Mouse (Mus musculus): ENCODE results near the gene Gm21820. TPM values are rescaled to one million over a fixed set of nuclear protein-coding genes. Genes with fewer than 3 reads are reported as not detected.
"Not testable (repeated sequence)": the region's sequence is repeated elsewhere in the genome, so short reads cannot be mapped to it uniquely, and the experiment has no call there.

The Gm21820 gene
- not detected in 2 replicates for polyA plus RNA-seq (2014; fragmentation: Nextera tagmentation; extraction: Ambion mirVana)

- H3K27ac ChIP-seq; H3K9ac ChIP-seq; H3K9me3 ChIP-seq (ENCODE audit: control insufficient read depth, low read length); ATAC-seq (ENCODE audit: low FRiP score); H3K4me3 ChIP-seq (replicated peaks; ENCODE audit: low read length); DNase-seq (ENCODE audit: low spot score); H3K27me3 ChIP-seq (ENCODE audit: control insufficient read depth, insufficient read depth, low read length); H3K4me2 ChIP-seq (replicated peaks); H3K36me3 ChIP-seq (replicated peaks; ENCODE audit: control insufficient read depth, insufficient read depth); H3K4me1 ChIP-seq (replicated peaks; ENCODE audit: control insufficient read depth, insufficient read depth, low read length): not testable (repeated sequence)
- WGBS = 78% methylated on average over 1 of the region's 1 CpGs
Observed at GRCm38 (mm10) chrY:5249341-5249740, at the start of gene Gm21820. Gene Gm21820, minus strand, starts transcription at chrY:5249441.

Other genes with a start within 250 kb of the Gm21820 start
- gene Gm20918, start 205.5 kb downstream of the Gm21820 start, polyA plus RNA-seq (2014; fragmentation: Nextera tagmentation; extraction: Ambion mirVana) = not detected in 2 replicates